Mouse (Mus musculus) olfactory bulb, adult 2 months (tissue): ENCODE measurements at regions not wholly inside any gene's neighbourhood (a gene's known extent, or its start where the extent isn't known, plus 50 kb on each side); places are given as distances from the start of the nearest gene placed in this dataset.

Experiments used
- CTCF ChIP-seq: fragments of 200-500 bp; IDR thresholded peaks from 2 replicates; pipeline ENCODE4 v1.5.1; 2012; ENCODE audit warnings: low read depth, mild to moderate bottlenecking, low read length, moderate library complexity; ENCODE audit not compliant: insufficient read depth
- POLR2A ChIP-seq: fragments of 200-500 bp; IDR thresholded peaks from 2 replicates; pipeline ENCODE4 v1.6.1; 2012; ENCODE audit warnings: mild to moderate bottlenecking, low read depth, low read length, moderate library complexity; ENCODE audit not compliant: insufficient read depth

- TF ChIP-seq CTCF (no peak), POLR2A (no peak)
Measured at GRCm38 (mm10) chr14:120699378-120699777, 211.6 kb upstream of the Ipo5 start.
